Mouse (Mus musculus): ENCODE measurements around the gene Txndc2. TPM values are rescaled to one million over a fixed set of nuclear protein-coding genes. Genes with fewer than 3 reads are reported as not detected.
"Not testable (repeated sequence)": the region's sequence is repeated elsewhere in the genome, so short reads cannot be mapped to it uniquely, and the experiment has no call there.

The Txndc2 gene
- polyA plus RNA-seq, 1 experiment from 2014 or later = not detected

DNA sequence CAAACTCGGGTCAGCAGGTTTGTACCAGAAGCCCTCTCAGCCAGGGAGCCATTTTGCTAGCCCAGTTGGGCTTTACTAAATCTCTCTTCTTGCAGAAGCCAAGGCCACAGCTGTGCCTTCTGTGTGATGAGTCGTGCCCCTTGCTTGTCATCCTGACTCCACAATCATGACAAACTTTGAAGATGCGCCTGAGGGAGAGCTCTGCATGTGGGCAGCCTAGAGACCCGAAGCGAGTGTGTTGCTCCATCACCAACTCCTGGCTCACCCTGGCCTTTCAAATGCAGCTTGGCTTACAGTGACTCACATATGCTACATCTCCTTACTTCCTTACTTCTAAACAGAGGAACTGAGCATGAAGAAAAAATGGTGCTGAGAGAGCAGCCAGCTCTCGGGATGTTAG, 12.0 kb downstream of the Txndc2 start:
- WGBS = 79% methylated on average over 6 of the region's 6 CpGs
- Histone ChIP-seq H3K4me3 (ENCODE audit: low read depth, low read length) (no peak overlapping the region), H3K4me2 (ENCODE audit: low read depth, severe bottlenecking) (no peak overlapping the region), H3K9me3 (ENCODE audit: control insufficient read depth, low read length) (no peaks in the 10 kb centered on the region), H3K27me3 (ENCODE audit: control insufficient read depth, insufficient read depth, low read length) (no peaks in the 10 kb centered on the region), H3K36me3 (ENCODE audit: control insufficient read depth, insufficient read depth, low read length) (no peaks in the 10 kb centered on the region), H3K9ac (ENCODE audit: low read length) (no peak overlapping the region), H3K27ac (replicated peaks; ENCODE audit: low read depth, low read length) (no peak overlapping the region), H3K4me1 (ENCODE audit: control insufficient read depth, insufficient read depth, low read length) (no peaks in the 10 kb centered on the region)
- DNase-seq (ENCODE audit: low spot score) (no peak), ATAC-seq (ENCODE audit: insufficient number of reproducible peaks, low FRiP score, low TSS enrichment, low read depth) (no peak)

DNA sequence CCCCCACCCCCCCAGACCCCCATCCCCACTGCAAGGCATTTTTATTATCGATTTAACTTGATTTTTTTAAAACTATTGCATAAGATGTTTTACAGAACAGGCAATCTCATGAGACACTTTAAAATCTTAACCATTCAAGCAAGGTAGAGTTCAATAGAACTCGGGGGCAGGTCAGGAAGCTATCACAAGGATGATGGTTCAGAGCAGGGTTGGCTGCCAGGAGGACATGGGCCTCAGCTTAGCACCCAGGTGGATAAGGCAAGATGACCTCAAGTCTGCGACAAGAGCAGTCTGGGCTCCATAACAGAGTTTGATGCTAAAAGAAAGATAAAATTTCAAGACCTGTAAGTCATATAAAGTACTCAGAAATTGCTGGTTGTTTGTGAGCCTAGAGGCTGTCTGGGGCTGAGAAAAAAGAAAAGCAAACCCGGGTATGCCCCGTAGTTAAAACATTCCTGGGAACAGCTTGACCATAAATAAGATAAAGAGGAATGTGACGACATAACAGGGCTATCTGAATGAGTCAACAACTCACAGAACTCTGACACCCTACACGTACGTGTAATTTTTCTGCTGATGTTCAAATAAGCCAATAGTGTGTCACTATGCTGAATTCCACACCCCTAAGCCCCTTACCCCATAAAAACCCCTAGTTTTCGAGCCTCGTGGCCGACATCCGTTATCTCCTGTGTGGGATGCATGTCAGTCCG, 13.0 kb downstream of the Txndc2 start:
- not testable (repeated sequence) for ATAC-seq (ENCODE audit: insufficient number of reproducible peaks, low FRiP score, low TSS enrichment, low read depth); H3K27me3 ChIP-seq (ENCODE audit: control insufficient read depth, insufficient read depth, low read length); H3K27ac ChIP-seq (replicated peaks; ENCODE audit: low read depth, low read length); DNase-seq (ENCODE audit: low spot score); H3K4me2 ChIP-seq (ENCODE audit: low read depth, severe bottlenecking); H3K9me3 ChIP-seq (ENCODE audit: control insufficient read depth, low read length); H3K36me3 ChIP-seq (ENCODE audit: control insufficient read depth, insufficient read depth, low read length); H3K4me1 ChIP-seq (ENCODE audit: control insufficient read depth, insufficient read depth, low read length); H3K4me3 ChIP-seq (ENCODE audit: low read depth, low read length); H3K9ac ChIP-seq (ENCODE audit: low read length)
- 81% methylated on average over 13 of the region's 13 CpGs for WGBS

DNA sequence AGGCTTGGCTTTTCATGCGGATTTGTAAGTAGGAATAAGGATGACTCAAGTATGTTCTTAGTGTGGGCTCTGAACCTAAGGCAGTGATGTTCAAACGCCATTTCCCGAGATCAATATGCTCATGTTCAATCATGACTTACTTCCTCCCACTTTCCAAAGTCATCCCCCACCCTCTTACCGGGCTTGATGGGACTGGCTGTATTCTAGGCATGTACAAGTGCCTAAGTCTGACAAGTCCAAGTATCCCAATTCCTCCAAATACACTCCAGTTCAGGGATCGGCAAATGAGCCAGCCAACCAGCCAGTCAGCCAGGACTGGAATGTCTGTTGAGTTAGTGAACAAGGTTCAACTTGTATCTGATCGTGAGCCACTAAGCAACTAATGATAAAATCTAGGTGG, 15.7 kb downstream of the Txndc2 start:
- Histone ChIP-seq H3K9me3 (ENCODE audit: control insufficient read depth, low read length) (no peaks in the 10 kb centered on the region), H3K4me1 (ENCODE audit: control insufficient read depth, insufficient read depth, low read length) (no peaks in the 10 kb centered on the region), H3K4me3 (ENCODE audit: low read depth, low read length) (no peak overlapping the region), H3K9ac (ENCODE audit: low read length) (no peak overlapping the region), H3K27me3 (ENCODE audit: control insufficient read depth, insufficient read depth, low read length) (no peaks in the 10 kb centered on the region), H3K4me2 (ENCODE audit: low read depth, severe bottlenecking) (no peak overlapping the region), H3K27ac (replicated peaks; ENCODE audit: low read depth, low read length) (no peak overlapping the region), H3K36me3 (ENCODE audit: control insufficient read depth, insufficient read depth, low read length) (no peaks in the 10 kb centered on the region)
- ATAC-seq (ENCODE audit: insufficient number of reproducible peaks, low FRiP score, low TSS enrichment, low read depth) (no peak), DNase-seq (ENCODE audit: low spot score) (no peak)
- WGBS = 93% methylated on average over 6 of the region's 6 CpGs

DNA sequence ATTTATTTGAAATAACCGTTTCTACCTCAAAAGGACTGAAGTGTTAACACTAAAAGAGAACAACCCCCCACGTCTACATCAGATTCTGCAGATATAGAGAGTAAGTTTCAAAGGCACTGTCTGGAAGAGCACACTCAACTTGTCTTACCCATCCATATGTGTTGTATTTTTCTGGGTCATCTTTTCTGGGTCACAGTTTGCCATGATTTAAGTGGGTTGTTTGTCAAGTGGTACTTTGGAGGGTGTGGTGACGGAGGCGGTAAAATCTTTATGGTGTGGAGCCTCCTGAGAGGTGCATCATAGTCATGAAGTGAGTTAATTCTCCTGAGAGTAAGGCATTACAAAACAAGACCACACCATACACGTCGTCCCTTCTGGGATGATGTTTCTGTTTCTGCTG, 16.4 kb downstream of the Txndc2 start:
- DNase-seq (ENCODE audit: low spot score) (no peak), ATAC-seq (ENCODE audit: insufficient number of reproducible peaks, low FRiP score, low TSS enrichment, low read depth) (no peak)
- Histone ChIP-seq H3K4me3 (ENCODE audit: low read depth, low read length) (no peak overlapping the region), H3K36me3 (ENCODE audit: control insufficient read depth, insufficient read depth, low read length) (no peaks in the 10 kb centered on the region), H3K9me3 (ENCODE audit: control insufficient read depth, low read length) (no peaks in the 10 kb centered on the region), H3K27ac (replicated peaks; ENCODE audit: low read depth, low read length) (no peak overlapping the region), H3K27me3 (ENCODE audit: control insufficient read depth, insufficient read depth, low read length) (no peaks in the 10 kb centered on the region), H3K9ac (ENCODE audit: low read length) (no peak overlapping the region), H3K4me1 (ENCODE audit: control insufficient read depth, insufficient read depth, low read length) (no peaks in the 10 kb centered on the region), H3K4me2 (ENCODE audit: low read depth, severe bottlenecking) (no peak overlapping the region)
- WGBS = 90% methylated on average over 6 of the region's 6 CpGs

DNA sequence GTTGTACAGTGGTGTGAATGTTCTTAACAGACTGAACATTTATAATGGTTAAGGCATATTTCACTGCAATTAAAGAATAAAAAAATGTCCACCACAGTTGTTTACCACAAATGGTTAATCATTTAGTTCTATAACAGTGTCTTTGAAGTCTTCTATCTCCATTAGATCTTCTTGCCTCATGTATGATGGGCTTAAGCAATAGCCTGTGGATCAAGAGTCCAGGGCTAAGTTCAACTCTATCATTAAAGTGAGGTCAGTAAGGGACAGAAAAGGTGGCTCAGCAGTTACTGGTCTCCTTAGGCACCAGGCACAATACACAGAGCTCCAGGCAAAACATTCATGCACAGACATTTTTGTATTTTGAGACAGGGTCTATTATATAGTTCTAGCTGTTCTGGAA, 18.8 kb downstream of the Txndc2 start:
- H3K4me3 ChIP-seq (ENCODE audit: low read depth, low read length) = no peak overlapping the region
- H3K27ac ChIP-seq (replicated peaks; ENCODE audit: low read depth, low read length) = no peak overlapping the region
- H3K9me3 ChIP-seq (ENCODE audit: control insufficient read depth, low read length) = no peaks in the 10 kb centered on the region
- H3K4me2 ChIP-seq (ENCODE audit: low read depth, severe bottlenecking) = no peak overlapping the region
- no peaks in the 10 kb centered on the region for H3K27me3 ChIP-seq (ENCODE audit: control insufficient read depth, insufficient read depth, low read length)
- H3K9ac ChIP-seq (ENCODE audit: low read length) = no peak overlapping the region
- DNase-seq (ENCODE audit: low spot score) = no peak
- no peak for ATAC-seq (ENCODE audit: insufficient number of reproducible peaks, low FRiP score, low TSS enrichment, low read depth)
- H3K36me3 ChIP-seq (ENCODE audit: control insufficient read depth, insufficient read depth, low read length) = no peaks in the 10 kb centered on the region
- H3K4me1 ChIP-seq (ENCODE audit: control insufficient read depth, insufficient read depth, low read length) = no peaks in the 10 kb centered on the region

DNA sequence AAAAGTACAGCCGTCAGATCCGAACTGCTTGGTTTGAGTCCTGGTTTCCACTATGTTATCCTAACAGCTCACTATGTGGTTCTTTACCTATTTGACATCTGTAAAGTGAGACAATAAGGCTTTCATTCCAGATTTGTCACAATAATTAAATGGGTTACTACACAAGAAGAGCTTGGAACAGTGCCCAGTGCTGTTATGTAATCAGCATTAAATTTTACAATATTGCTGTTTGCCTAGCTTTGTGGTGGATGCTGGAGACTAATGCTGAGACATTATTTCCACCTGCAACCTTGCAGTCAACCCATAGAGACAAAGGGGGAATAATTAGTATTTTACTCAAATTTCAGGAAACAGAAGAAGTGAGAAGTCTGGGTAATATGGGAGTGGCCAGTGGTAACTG, 23.5 kb downstream of the Txndc2 start:
- DNase-seq (ENCODE audit: low spot score) = no peak
- Histone ChIP-seq H3K9me3 (ENCODE audit: control insufficient read depth, low read length) (no peaks in the 10 kb centered on the region), H3K4me3 (ENCODE audit: low read depth, low read length) (no peak overlapping the region), H3K27ac (replicated peaks; ENCODE audit: low read depth, low read length) (no peak overlapping the region), H3K36me3 (ENCODE audit: control insufficient read depth, insufficient read depth, low read length) (no peaks in the 10 kb centered on the region), H3K9ac (ENCODE audit: low read length) (no peak overlapping the region), H3K4me2 (ENCODE audit: low read depth, severe bottlenecking) (no peak overlapping the region), H3K4me1 (ENCODE audit: control insufficient read depth, insufficient read depth, low read length) (0 out of 2 replicates have a peak, but pooled peaks cover 3% of the 10 kb centered on the region), H3K27me3 (ENCODE audit: control insufficient read depth, insufficient read depth, low read length) (no peaks in the 10 kb centered on the region)
- 95% methylated on average over 2 of the region's 2 CpGs for WGBS
- no peak for ATAC-seq (ENCODE audit: insufficient number of reproducible peaks, low FRiP score, low TSS enrichment, low read depth)

DNA sequence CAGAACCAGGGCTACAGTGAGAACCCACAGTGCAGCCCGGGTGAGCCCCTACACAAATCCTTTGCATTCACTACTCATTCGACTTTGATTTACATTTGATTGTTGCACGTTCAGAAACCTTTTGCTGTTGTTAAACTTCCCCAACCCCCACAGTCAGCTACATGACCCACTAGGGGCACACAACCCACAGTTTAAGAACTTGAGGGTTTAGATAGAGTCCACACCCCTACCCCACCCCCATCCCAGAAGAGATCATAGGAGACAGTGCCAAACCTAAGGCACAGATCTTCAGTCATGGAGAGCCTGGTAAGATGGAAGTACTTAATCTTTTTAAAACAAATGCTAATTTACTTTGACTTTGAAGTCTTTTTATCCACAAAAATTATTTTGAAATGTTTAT, 26.3 kb downstream of the Txndc2 start:
- no peaks in the 10 kb centered on the region for H3K9me3 ChIP-seq (ENCODE audit: control insufficient read depth, low read length)
- DNase-seq (ENCODE audit: low spot score) (no peak), ATAC-seq (ENCODE audit: insufficient number of reproducible peaks, low FRiP score, low TSS enrichment, low read depth) (no peak)
- H3K9ac ChIP-seq (ENCODE audit: low read length) = no peak overlapping the region
- no peaks in the 10 kb centered on the region for H3K36me3 ChIP-seq (ENCODE audit: control insufficient read depth, insufficient read depth, low read length)
- H3K4me3 ChIP-seq (ENCODE audit: low read depth, low read length) = no peak overlapping the region
- H3K27ac ChIP-seq (replicated peaks; ENCODE audit: low read depth, low read length) = no peak overlapping the region
- H3K4me2 ChIP-seq (ENCODE audit: low read depth, severe bottlenecking) = no peak overlapping the region
- 0 out of 2 replicates have a peak, but pooled peaks cover 5% of the 10 kb centered on the region for H3K4me1 ChIP-seq (ENCODE audit: control insufficient read depth, insufficient read depth, low read length)
- WGBS = 53% methylated on average over 3 of the region's 3 CpGs
- no peaks in the 10 kb centered on the region for H3K27me3 ChIP-seq (ENCODE audit: control insufficient read depth, insufficient read depth, low read length)

DNA sequence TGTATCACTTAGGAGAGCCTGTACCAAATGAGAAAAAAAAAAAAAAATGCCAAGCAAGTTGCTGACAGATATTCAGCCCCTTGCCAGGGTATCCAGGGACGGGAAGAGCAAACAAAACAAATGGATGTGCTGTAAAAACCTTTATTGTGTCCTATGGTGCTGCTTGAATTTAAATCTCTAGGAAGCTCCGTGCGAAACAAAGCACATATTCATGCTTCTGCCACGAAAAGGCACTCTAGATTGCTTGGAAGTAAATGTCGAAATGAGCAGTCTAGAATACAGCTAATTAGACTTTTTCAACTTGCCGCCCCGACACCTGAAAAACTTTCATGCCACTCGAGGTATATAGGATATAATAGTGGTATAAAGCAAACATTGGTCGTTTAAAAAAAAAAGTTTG, 27.5 kb downstream of the Txndc2 start:
- DNase-seq (ENCODE audit: low spot score) (no peak), ATAC-seq (ENCODE audit: insufficient number of reproducible peaks, low FRiP score, low TSS enrichment, low read depth) (no peak)
- WGBS = 3% methylated on average over 9 of the region's 9 CpGs
- H3K4me2 ChIP-seq (ENCODE audit: low read depth, severe bottlenecking) = peak overlapping the region; percentile 66
- peak overlapping the region; percentile 96 for H3K4me3 ChIP-seq (ENCODE audit: low read depth, low read length)
- H3K27ac ChIP-seq (replicated peaks; ENCODE audit: low read depth, low read length) = peak overlapping the region; percentile 99
- H3K4me1 ChIP-seq (ENCODE audit: control insufficient read depth, insufficient read depth, low read length) = 0 out of 2 replicates have a peak, but pooled peaks cover 5% of the 10 kb centered on the region
- peak overlapping the region; percentile 96 for H3K9ac ChIP-seq (ENCODE audit: low read length)
- H3K36me3 ChIP-seq (ENCODE audit: control insufficient read depth, insufficient read depth, low read length) = no peaks in the 10 kb centered on the region
- H3K9me3 ChIP-seq (ENCODE audit: control insufficient read depth, low read length) = no peaks in the 10 kb centered on the region
- no peaks in the 10 kb centered on the region for H3K27me3 ChIP-seq (ENCODE audit: control insufficient read depth, insufficient read depth, low read length)

Measured in limb, embryonic 11.5 days (tissue).